ENCODE assay signal across 17 mouse cellular contexts in the genomic region with DNA sequence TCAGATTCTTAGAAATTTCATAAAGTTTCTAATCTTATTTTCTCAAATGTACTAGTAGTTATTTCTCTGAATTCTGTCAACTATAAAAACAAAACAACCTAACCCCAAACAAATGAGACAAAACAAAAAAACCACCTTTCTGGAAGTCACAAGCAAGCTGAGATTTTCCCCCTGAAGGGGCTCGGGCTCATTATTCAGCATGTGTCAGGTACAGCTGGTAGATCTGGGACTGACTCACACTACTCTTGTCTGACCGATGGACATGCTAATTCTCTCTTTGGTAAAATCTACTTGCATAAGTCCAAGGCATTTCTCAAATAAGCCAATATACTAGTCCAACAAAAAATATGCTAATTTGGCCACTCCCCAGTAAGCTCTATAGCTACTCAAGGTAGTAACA. TPM values are rescaled to one million over a fixed set of nuclear protein-coding genes. Genes with fewer than 3 reads are reported as not detected.
DNase-seq lines count a peak whose midpoint lies in the region; ATAC-seq lines count a peak whose summit lies in the region.
"Had no signal": no experiment of that assay in that cellular context is flagged by ENCODE, and none has a peak within 500 bp of the region (broad histone marks: within the 10 kb centered on the region; RNA-seq: fewer than 3 reads in every experiment).

No protein-coding gene starts in this region.

- H3K27ac ChIP-seq in forebrain, embryonic 16.5 days (ENCODE audit: low read length) = no peak overlapping the region
- H3K27ac ChIP-seq in forebrain, embryonic 10.5 days = no peak overlapping the region
- no peak overlapping the region for H3K27ac ChIP-seq in midbrain, embryonic 12.5 days (replicated peaks)
- H3K27ac ChIP-seq in midbrain, embryonic 10.5 days (replicated peaks) = no peak overlapping the region
- H3K27ac ChIP-seq in hindbrain, embryonic 15.5 days (replicated peaks) = no peak overlapping the region
- no peak overlapping the region for H3K27ac ChIP-seq in neural tube, embryonic 15.5 days (replicated peaks)
- H3K27ac ChIP-seq: left cerebral cortex, adult 2 months had no signal

- peak overlapping the region; percentile 16; the same call in 1 of the 2 replicates for H3K4me2 ChIP-seq in forebrain, embryonic 16.5 days (ENCODE audit: low read length)
- peak overlapping the region; percentile 85 for H3K4me2 ChIP-seq in midbrain, embryonic 12.5 days (replicated peaks)
- peak overlapping the region; percentile 89; the same call in 1 of the 2 replicates for H3K4me2 ChIP-seq in hindbrain, embryonic 15.5 days
- 0 out of 2 replicates have a peak overlapping the region, but pooled peaks have one; percentile 77 for H3K4me2 ChIP-seq in neural tube, embryonic 15.5 days

- H3K4me1 ChIP-seq in forebrain, embryonic 16.5 days (replicated peaks; ENCODE audit: control insufficient read depth, insufficient read depth, low read length) = peaks cover 18% of the 10 kb centered on the region
- H3K4me1 ChIP-seq in forebrain, embryonic 10.5 days = peaks cover 33% of the 10 kb centered on the region
- peaks cover 26% of the 10 kb centered on the region for H3K4me1 ChIP-seq in midbrain, embryonic 12.5 days
- H3K4me1 ChIP-seq in midbrain, embryonic 10.5 days = peaks cover 26% of the 10 kb centered on the region
- peaks cover 29% of the 10 kb centered on the region for H3K4me1 ChIP-seq in hindbrain, embryonic 15.5 days (replicated peaks)
- peaks cover 27% of the 10 kb centered on the region for H3K4me1 ChIP-seq in neural tube, embryonic 15.5 days

- no peak overlapping the region for H3K4me3 ChIP-seq in forebrain, embryonic 16.5 days (replicated peaks; ENCODE audit: low read length)
- H3K4me3 ChIP-seq in forebrain, embryonic 10.5 days = no peak overlapping the region
- H3K4me3 ChIP-seq in midbrain, embryonic 12.5 days = no peak overlapping the region
- H3K4me3 ChIP-seq in midbrain, embryonic 10.5 days = no peak overlapping the region; the same call in 1 of the 2 replicates
- no peak overlapping the region for H3K4me3 ChIP-seq in hindbrain, embryonic 15.5 days
- no peak overlapping the region for H3K4me3 ChIP-seq in neural tube, embryonic 15.5 days (replicated peaks)
- H3K4me3 ChIP-seq: erythroblast, embryonic 14.5 days; left cerebral cortex, adult 2 months had no signal

- H3K9me3 ChIP-seq in forebrain, embryonic 16.5 days (ENCODE audit: control insufficient read depth, low read length) = no peaks in the 10 kb centered on the region
- H3K9me3 ChIP-seq in forebrain, embryonic 10.5 days = no peaks in the 10 kb centered on the region
- no peaks in the 10 kb centered on the region for H3K9me3 ChIP-seq in midbrain, embryonic 12.5 days
- H3K9me3 ChIP-seq in midbrain, embryonic 10.5 days (replicated peaks) = no peaks in the 10 kb centered on the region
- no peaks in the 10 kb centered on the region for H3K9me3 ChIP-seq in hindbrain, embryonic 15.5 days
- H3K9me3 ChIP-seq in neural tube, embryonic 15.5 days (replicated peaks) = no peaks in the 10 kb centered on the region
- H3K9me3 ChIP-seq: G1E had no signal

- no peak overlapping the region for H3K9ac ChIP-seq in forebrain, embryonic 16.5 days (replicated peaks; ENCODE audit: low read depth, low read length)
- H3K9ac ChIP-seq in midbrain, embryonic 12.5 days (replicated peaks) = no peak overlapping the region; the same call in 1 of the 2 replicates
- no peak overlapping the region for H3K9ac ChIP-seq in hindbrain, embryonic 15.5 days
- 0 out of 2 replicates have a peak overlapping the region, but pooled peaks have one; percentile 14 for H3K9ac ChIP-seq in neural tube, embryonic 15.5 days (replicated peaks)
- H3K9ac ChIP-seq: lung, embryonic 14.5 days had no signal

- DNase-seq in forebrain, embryonic 10.5 days (ENCODE audit: extremely low spot score, low spot score) = no peak
- no peak for DNase-seq in midbrain, embryonic 10.5 days (ENCODE audit: low spot score)
- DNase-seq in adrenal gland, adult 2 months = no peak
- DNase-seq: adrenal gland, adult 8-10 months; cerebellum, adult 2 months; embryo, embryonic 11 days; kidney, adult 9 months; lung, embryonic 14.5 days; right cerebral cortex, postnatal 14 days; thymus, postnatal 4 days had no signal

- no peak for ATAC-seq in forebrain, embryonic 16.5 days
- ATAC-seq in midbrain, embryonic 12.5 days (ENCODE audit: low FRiP score, low read depth) = no peak
- ATAC-seq in hindbrain, embryonic 15.5 days (ENCODE audit: low FRiP score, low read depth) = no peak
- ATAC-seq in neural tube, embryonic 15.5 days (ENCODE audit: low FRiP score) = no peak

- H3K27me3 ChIP-seq in forebrain, embryonic 16.5 days (replicated peaks; ENCODE audit: control insufficient read depth, insufficient read depth, low read length) = no peaks in the 10 kb centered on the region
- no peaks in the 10 kb centered on the region for H3K27me3 ChIP-seq in forebrain, embryonic 10.5 days (ENCODE audit: poor library complexity, severe bottlenecking)
- H3K27me3 ChIP-seq in midbrain, embryonic 12.5 days = no peaks in the 10 kb centered on the region
- no peaks in the 10 kb centered on the region for H3K27me3 ChIP-seq in midbrain, embryonic 10.5 days (ENCODE audit: low read depth, poor library complexity, severe bottlenecking)
- no peaks in the 10 kb centered on the region for H3K27me3 ChIP-seq in hindbrain, embryonic 15.5 days
- H3K27me3 ChIP-seq in neural tube, embryonic 15.5 days (replicated peaks) = no peaks in the 10 kb centered on the region

- H3K36me3 ChIP-seq in forebrain, embryonic 16.5 days (ENCODE audit: control insufficient read depth, insufficient read depth) = no peaks in the 10 kb centered on the region
- H3K36me3 ChIP-seq in forebrain, embryonic 10.5 days (replicated peaks) = peaks cover 26% of the 10 kb centered on the region
- no peaks in the 10 kb centered on the region for H3K36me3 ChIP-seq in midbrain, embryonic 12.5 days
- H3K36me3 ChIP-seq in midbrain, embryonic 10.5 days = peaks cover 18% of the 10 kb centered on the region
- no peaks in the 10 kb centered on the region for H3K36me3 ChIP-seq in hindbrain, embryonic 15.5 days
- no peaks in the 10 kb centered on the region for H3K36me3 ChIP-seq in neural tube, embryonic 15.5 days

- WGBS in forebrain, embryonic 16.5 days = 52% methylated on average over 2 of the region's 2 CpGs
- WGBS in forebrain, embryonic 10.5 days = 85% methylated on average over 2 of the region's 2 CpGs
- 83% methylated on average over 2 of the region's 2 CpGs for WGBS in midbrain, embryonic 12.5 days
- WGBS in midbrain, embryonic 10.5 days = 89% methylated on average over 2 of the region's 2 CpGs
- WGBS in hindbrain, embryonic 15.5 days = 66% methylated on average over 2 of the region's 2 CpGs
- WGBS in neural tube, embryonic 15.5 days = 85% methylated on average over 2 of the region's 2 CpGs

RNA-seq across cellular contexts. Expression of gene Cul5, which starts 5.0 kb away (rescaled TPM):
- polyA plus RNA-seq in forebrain, embryonic 16.5 days (2015; fragmentation: Nextera tagmentation; extraction: Ambion mirVana) = 41.4 and 44.1 TPM in 2 replicates
- 34.6 and 38.0 TPM in 2 replicates for polyA plus RNA-seq in forebrain, embryonic 10.5 days (2016; fragmentation: Nextera tagmentation; extraction: Ambion mirVana)
- polyA plus RNA-seq in midbrain, embryonic 12.5 days (2016; fragmentation: Nextera tagmentation; extraction: Ambion mirVana) = 48.9 and 51.2 TPM in 2 replicates
- 35.3 and 40.7 TPM in 2 replicates for polyA plus RNA-seq in midbrain, embryonic 10.5 days (2016; fragmentation: Nextera tagmentation; extraction: Ambion mirVana)
- polyA plus RNA-seq in hindbrain, embryonic 15.5 days (2015; fragmentation: Nextera tagmentation; extraction: Ambion mirVana) = 36.7 and 38.8 TPM in 2 replicates
- 39.9 and 40.7 TPM in 2 replicates for polyA plus RNA-seq in neural tube, embryonic 15.5 days (2015; fragmentation: Nextera tagmentation; extraction: Ambion mirVana)
- 10 to 100 TPM; 32.2 to 35.8 TPM for total RNA-seq in adrenal gland, adult 2 months (2021)
- 6.5 and 7.5 TPM in 2 replicates for polyA plus RNA-seq in adrenal gland, adult 2 months (2012; rRNA removed)

RNA-seq across cellular contexts. Expression of gene Rab39, which starts 41.2 kb away (rescaled TPM):
- 3.2 and 3.8 TPM in 2 replicates for polyA plus RNA-seq in forebrain, embryonic 16.5 days (2015; fragmentation: Nextera tagmentation; extraction: Ambion mirVana)
- 2.4 and 3.3 TPM in 2 replicates for polyA plus RNA-seq in forebrain, embryonic 10.5 days (2016; fragmentation: Nextera tagmentation; extraction: Ambion mirVana)
- polyA plus RNA-seq in midbrain, embryonic 12.5 days (2016; fragmentation: Nextera tagmentation; extraction: Ambion mirVana) = 3.9 and 4.9 TPM in 2 replicates
- 4.3 and 5.4 TPM in 2 replicates for polyA plus RNA-seq in midbrain, embryonic 10.5 days (2016; fragmentation: Nextera tagmentation; extraction: Ambion mirVana)
- polyA plus RNA-seq in hindbrain, embryonic 15.5 days (2015; fragmentation: Nextera tagmentation; extraction: Ambion mirVana) = 3.2 and 3.3 TPM in 2 replicates
- 3.6 and 3.9 TPM in 2 replicates for polyA plus RNA-seq in neural tube, embryonic 15.5 days (2015; fragmentation: Nextera tagmentation; extraction: Ambion mirVana)
- total RNA-seq in adrenal gland, adult 2 months (2021) = 1 to 10 TPM in 1 of 2 experiments, under 1 TPM in 1; 0.43 to 1.1 TPM
- 0.12 and 0.19 TPM in 2 replicates for polyA plus RNA-seq in adrenal gland, adult 2 months (2012; rRNA removed)
- polyA plus RNA-seq: erythroblast, embryonic 14.5 days; G1E had no signal

RNA-seq across cellular contexts. Expression of gene Acat1, which starts 54.6 kb away (rescaled TPM):
- 187 and 191 TPM in 2 replicates for polyA plus RNA-seq in forebrain, embryonic 16.5 days (2015; fragmentation: Nextera tagmentation; extraction: Ambion mirVana)
- polyA plus RNA-seq in forebrain, embryonic 10.5 days (2016; fragmentation: Nextera tagmentation; extraction: Ambion mirVana) = 29.0 and 29.9 TPM in 2 replicates
- polyA plus RNA-seq in midbrain, embryonic 12.5 days (2016; fragmentation: Nextera tagmentation; extraction: Ambion mirVana) = 60.3 and 62.0 TPM in 2 replicates
- 34.9 and 43.3 TPM in 2 replicates for polyA plus RNA-seq in midbrain, embryonic 10.5 days (2016; fragmentation: Nextera tagmentation; extraction: Ambion mirVana)
- polyA plus RNA-seq in hindbrain, embryonic 15.5 days (2015; fragmentation: Nextera tagmentation; extraction: Ambion mirVana) = 163 and 166 TPM in 2 replicates
- polyA plus RNA-seq in neural tube, embryonic 15.5 days (2015; fragmentation: Nextera tagmentation; extraction: Ambion mirVana) = 173 and 180 TPM in 2 replicates
- total RNA-seq in adrenal gland, adult 2 months (2021) = 100 to 1,000 TPM; 155 to 163 TPM
- polyA plus RNA-seq in adrenal gland, adult 2 months (2012; rRNA removed) = 23.2 and 30.6 TPM in 2 replicates

Comparison
In these comparisons a context has a peak if more than half of its experiments do, and no peak if none do; other contexts are left out.
1. H3K4me2 ChIP-seq: peak in every context shown above with its lines; median percentile 89 in hindbrain, embryonic 15.5 days; 85 in midbrain, embryonic 12.5 days; 77 in neural tube, embryonic 15.5 days; 16 in forebrain, embryonic 16.5 days.